ENCODE assay signal across 33 mouse cellular contexts in genomic region chr9:20872991-20873390, GRCm38 (mm10). TPM values are rescaled to one million over a fixed set of nuclear protein-coding genes. Genes with fewer than 3 reads are reported as not detected.
"Had no signal": no experiment of that assay in that cellular context is flagged by ENCODE, and none has a peak within 500 bp of the region (broad histone marks: within the 10 kb centered on the region; RNA-seq: fewer than 3 reads in every experiment).

No protein-coding gene starts in this region.

- H3K4me2 ChIP-seq: heart, embryonic 12.5 days; hindbrain, embryonic 12.5 days; hindbrain, embryonic 14.5 days; intestine, embryonic 15.5 days; limb, embryonic 13.5 days; limb, embryonic 15.5 days; liver, embryonic 12.5 days had no signal

- H3K9me3 ChIP-seq: heart, embryonic 10.5 days; heart, embryonic 12.5 days; hindbrain, embryonic 10.5 days; hindbrain, embryonic 12.5 days; intestine, embryonic 15.5 days; limb, embryonic 13.5 days; limb, embryonic 15.5 days; liver, embryonic 12.5 days had no signal

- H3K36me3 ChIP-seq: hindbrain, embryonic 10.5 days; hindbrain, embryonic 12.5 days; intestine, embryonic 15.5 days; limb, embryonic 13.5 days; limb, embryonic 15.5 days had no signal

- ATAC-seq: hindbrain, embryonic 16.5 days; inflammation-experienced regulatory T-cells, adult 6 months; intestine, embryonic 15.5 days; intestine, postnatal 0 days; liver, embryonic 12.5 days had no signal

- H3K4me3 ChIP-seq: gastrocnemius, adult 2 months; heart, adult 2 months; heart, embryonic 10.5 days; heart, embryonic 12.5 days; hindbrain, embryonic 10.5 days; hindbrain, embryonic 12.5 days; intestine, embryonic 15.5 days; limb, embryonic 13.5 days; limb, embryonic 15.5 days; liver, embryonic 12.5 days had no signal

- H3K27ac ChIP-seq: gastrocnemius, adult 2 months; heart, adult 2 months; heart, embryonic 10.5 days; hindbrain, embryonic 10.5 days; hindbrain, embryonic 12.5 days; hindbrain, embryonic 14.5 days; intestine, embryonic 15.5 days; limb, embryonic 13.5 days; limb, embryonic 15.5 days; liver, embryonic 12.5 days; liver, embryonic 14.5 days had no signal

- H3K9ac ChIP-seq: heart, embryonic 12.5 days; hindbrain, embryonic 12.5 days; hindbrain, embryonic 14.5 days; intestine, embryonic 15.5 days; limb, embryonic 13.5 days; limb, embryonic 15.5 days; liver, embryonic 12.5 days; liver, embryonic 14.5 days had no signal

- DNase-seq: gastrocnemius, adult 2 months; gastrocnemius, postnatal 10 days; gastrocnemius, postnatal 25 days; heart, adult 2 months; heart, postnatal 10 days; heart, postnatal 4 days; kidney, adult 18-20 months; kidney, adult 8-10 months; kidney, postnatal 10 days; kidney, postnatal 36 days; layer of hippocampus, adult 9-11 months; layer of hippocampus, postnatal 36 days; left cerebral cortex, postnatal 4 days had no signal

RNA-seq across cellular contexts. Expression of gene Rdh8, which starts 54.7 kb away (rescaled TPM):
- polyA plus RNA-seq: heart, adult 2 months; heart, embryonic 10.5 days; heart, embryonic 12.5 days; heart, embryonic 14.5 days; heart, embryonic 16.5 days; hindbrain, embryonic 10.5 days; hindbrain, embryonic 12.5 days; hindbrain, embryonic 14.5 days; hindbrain, embryonic 16.5 days; inflammation-experienced regulatory T-cells, adult 6 months; intestine, embryonic 15.5 days; intestine, postnatal 0 days; kidney, embryonic 14.5 days; kidney, embryonic 16.5 days; large intestine, adult 2 months; limb, embryonic 11.5 days; limb, embryonic 13.5 days; limb, embryonic 15.5 days; liver, adult 2 months; liver, embryonic 12.5 days; liver, embryonic 14.5 days had no signal
